Mouse (Mus musculus): Measurements from ENCODE around the gene Synj2. TPM values are rescaled to one million over a fixed set of nuclear protein-coding genes. Genes with fewer than 3 reads are reported as not detected.

Gene Synj2
- polyA plus RNA-seq, 1 experiment from 2014 or later, result 3.3 TPM

DNA sequence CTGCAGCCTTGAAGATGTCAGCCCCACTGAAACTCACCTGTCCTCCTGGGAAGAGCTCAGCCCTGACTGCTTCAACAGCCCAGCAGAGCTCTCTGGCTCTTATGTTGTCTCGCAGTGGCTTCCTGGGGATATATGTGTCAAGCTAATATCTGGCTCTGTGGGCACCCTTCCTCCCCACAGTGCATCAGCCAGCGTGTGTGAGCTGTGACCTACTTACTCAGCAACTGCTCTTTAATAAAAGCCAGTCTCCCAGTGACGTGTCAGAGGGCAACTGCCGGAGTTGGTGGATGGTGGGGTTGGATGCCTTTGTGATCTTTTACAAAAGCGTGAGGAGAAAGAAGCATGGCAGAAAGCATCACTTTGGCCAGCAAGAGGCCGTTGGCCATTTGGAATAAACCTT lies 42.8 kb downstream of the Synj2 start:
- Histone ChIP-seq H3K4me2 (replicated peaks; ENCODE audit: low read depth) (no peak overlapping the region), H3K27me3 (ENCODE audit: control insufficient read depth, insufficient read depth, low read length) (no peaks in the 10 kb centered on the region), H3K4me1 (replicated peaks; ENCODE audit: control insufficient read depth, insufficient read depth) (0 out of 2 replicates have a peak, but pooled peaks cover under 1% of the 10 kb centered on the region), H3K27ac (replicated peaks) (no peak overlapping the region), H3K9me3 (ENCODE audit: control insufficient read depth, low read length) (no peaks in the 10 kb centered on the region), H3K36me3 (ENCODE audit: control insufficient read depth, insufficient read depth, low read length) (peaks cover 4% of the 10 kb centered on the region; the same call in 1 of the 2 replicates), H3K4me3 (ENCODE audit: low read depth, low read length) (no peak overlapping the region), H3K9ac (ENCODE audit: low read length) (no peak overlapping the region)
- TF ChIP-seq CTCF (IDR thresholded peaks at IDR 0.05; ENCODE audit: low read depth) (no peak), EP300 (optimal IDR thresholded peaks at IDR 0.05) (no peak)
- ATAC-seq (ENCODE audit: low FRiP score, low TSS enrichment), result no peak
- 81% methylated on average over 6 of the region's 6 CpGs for WGBS
- no peak for DNase-seq (ENCODE audit: low spot score)

DNA sequence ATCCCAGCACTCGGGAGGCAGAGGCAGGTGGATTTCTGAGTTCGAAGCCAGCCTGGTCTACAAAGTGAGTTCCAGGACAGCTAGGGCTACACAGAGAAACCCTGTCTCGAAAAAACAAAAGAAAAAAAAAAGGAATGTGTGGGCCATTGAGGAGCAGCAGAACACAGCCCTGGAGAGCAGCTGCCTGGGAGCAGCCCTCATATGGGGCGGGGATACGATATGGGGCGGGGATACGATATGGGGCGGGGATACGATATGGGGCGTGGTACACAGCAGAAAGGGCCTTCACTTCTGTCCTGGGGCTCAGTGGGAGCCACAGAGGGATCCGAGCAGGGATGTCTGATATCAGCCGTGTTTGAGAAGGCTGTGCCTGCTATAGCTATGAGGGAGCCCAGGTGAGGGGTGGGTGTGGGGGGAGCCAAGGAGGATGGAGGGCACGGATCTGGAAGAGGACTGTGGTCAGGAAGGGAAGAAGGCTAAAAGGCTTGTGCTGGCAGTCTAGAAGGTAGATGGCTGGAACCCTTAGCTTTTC lies 43.7 kb downstream of the Synj2 start:
- Histone ChIP-seq H3K4me3 (ENCODE audit: low read depth, low read length) (no peak overlapping the region), H3K36me3 (ENCODE audit: control insufficient read depth, insufficient read depth, low read length) (0 out of 2 replicates have a peak, but pooled peaks cover 4% of the 10 kb centered on the region), H3K27ac (replicated peaks) (0 out of 2 replicates have a peak overlapping the region, but pooled peaks have one; percentile 13), H3K9ac (ENCODE audit: low read length) (no peak overlapping the region), H3K27me3 (ENCODE audit: control insufficient read depth, insufficient read depth, low read length) (no peaks in the 10 kb centered on the region), H3K4me1 (replicated peaks; ENCODE audit: control insufficient read depth, insufficient read depth) (no peaks in the 10 kb centered on the region), H3K9me3 (ENCODE audit: control insufficient read depth, low read length) (no peaks in the 10 kb centered on the region), H3K4me2 (replicated peaks; ENCODE audit: low read depth) (no peak overlapping the region)
- DNase-seq (ENCODE audit: low spot score) (no peak), ATAC-seq (ENCODE audit: low FRiP score, low TSS enrichment) (no peak)
- TF ChIP-seq EP300 (optimal IDR thresholded peaks at IDR 0.05) (no peak), CTCF (IDR thresholded peaks at IDR 0.05; ENCODE audit: low read depth) (no peak)
- WGBS, result 63% methylated on average over 12 of the region's 13 CpGs

DNA sequence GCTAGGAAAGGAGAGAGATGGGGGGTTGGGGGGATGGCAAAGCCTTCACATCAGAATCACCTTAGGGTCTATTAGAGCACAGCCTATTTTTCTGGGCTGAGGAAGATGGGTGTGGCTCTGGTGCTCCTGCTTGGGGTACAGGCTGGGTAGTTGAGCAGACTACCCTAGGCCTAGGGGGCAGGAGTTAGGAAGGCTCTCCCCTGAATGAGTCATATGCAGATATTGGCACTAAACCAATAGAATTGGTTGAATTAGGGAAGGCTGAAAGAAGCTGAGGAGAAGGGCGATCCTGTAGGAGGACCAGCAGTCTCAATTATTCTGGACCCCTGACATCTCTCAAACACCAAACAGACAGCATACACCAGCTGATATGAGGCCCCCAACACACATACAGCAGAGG lies 44.2 kb downstream of the Synj2 start:
- Histone ChIP-seq H3K4me3 (ENCODE audit: low read depth, low read length) (no peak overlapping the region), H3K27ac (replicated peaks) (0 out of 2 replicates have a peak overlapping the region, but pooled peaks have one; percentile 13), H3K9me3 (ENCODE audit: control insufficient read depth, low read length) (no peaks in the 10 kb centered on the region), H3K36me3 (ENCODE audit: control insufficient read depth, insufficient read depth, low read length) (0 out of 2 replicates have a peak, but pooled peaks cover 4% of the 10 kb centered on the region), H3K4me1 (replicated peaks; ENCODE audit: control insufficient read depth, insufficient read depth) (no peaks in the 10 kb centered on the region), H3K4me2 (replicated peaks; ENCODE audit: low read depth) (no peak overlapping the region), H3K27me3 (ENCODE audit: control insufficient read depth, insufficient read depth, low read length) (no peaks in the 10 kb centered on the region), H3K9ac (ENCODE audit: low read length) (no peak overlapping the region; the same call in 1 of the 2 replicates)
- DNase-seq (ENCODE audit: low spot score) (no peak), ATAC-seq (ENCODE audit: low FRiP score, low TSS enrichment) (no peak)
- TF ChIP-seq CTCF (IDR thresholded peaks at IDR 0.05; ENCODE audit: low read depth) (no peak), EP300 (optimal IDR thresholded peaks at IDR 0.05) (no peak)
- WGBS, result 47% methylated on average over 1 of the region's 1 CpGs

DNA sequence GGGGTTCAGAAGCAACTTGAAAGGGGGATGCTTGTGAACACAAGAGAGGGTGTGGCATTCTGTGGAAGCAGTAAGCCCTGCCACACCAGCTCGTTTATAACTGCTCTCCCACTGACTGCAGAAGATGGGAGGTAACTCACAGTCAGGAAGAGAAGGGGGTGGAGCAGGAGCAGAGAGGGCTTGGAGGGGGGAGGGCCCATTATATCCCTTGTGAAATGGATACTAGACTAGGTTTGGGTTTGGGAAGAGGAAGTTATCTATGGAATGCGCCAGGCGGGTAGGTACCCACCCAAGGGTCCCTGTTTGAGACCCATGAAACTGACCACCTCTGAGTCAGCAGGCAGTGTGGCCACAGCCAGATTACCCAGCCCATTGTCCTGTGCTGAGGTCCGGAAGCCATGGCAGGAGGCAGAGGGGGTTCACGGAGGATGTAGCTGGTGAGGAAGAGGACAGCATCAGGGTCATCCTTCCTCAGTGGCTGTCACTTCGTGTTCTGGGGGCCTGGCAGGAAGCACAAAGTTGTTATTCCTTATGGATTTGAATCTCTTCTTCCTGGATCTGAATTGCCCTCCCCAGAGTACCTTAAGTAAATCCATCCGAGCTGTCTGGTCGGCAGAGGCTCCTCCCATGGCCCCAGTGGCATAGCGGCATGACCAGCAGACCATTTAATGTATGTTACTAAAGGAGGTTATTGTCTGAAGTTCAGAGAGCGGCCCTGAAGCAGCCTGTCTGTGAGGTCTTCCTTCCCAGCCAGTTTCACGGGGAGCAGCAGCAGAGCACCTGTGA lies 46.4 kb downstream of the Synj2 start:
- WGBS, result 55% methylated on average over 11 of the region's 11 CpGs
- Histone ChIP-seq H3K36me3 (ENCODE audit: control insufficient read depth, insufficient read depth, low read length) (0 out of 2 replicates have a peak, but pooled peaks cover 4% of the 10 kb centered on the region), H3K27ac (replicated peaks) (no peak overlapping the region), H3K9ac (ENCODE audit: low read length) (no peak overlapping the region), H3K4me2 (replicated peaks; ENCODE audit: low read depth) (no peak overlapping the region), H3K4me1 (replicated peaks; ENCODE audit: control insufficient read depth, insufficient read depth) (no peaks in the 10 kb centered on the region), H3K4me3 (ENCODE audit: low read depth, low read length) (no peak overlapping the region), H3K27me3 (ENCODE audit: control insufficient read depth, insufficient read depth, low read length) (no peaks in the 10 kb centered on the region), H3K9me3 (ENCODE audit: control insufficient read depth, low read length) (no peaks in the 10 kb centered on the region)
- ATAC-seq (ENCODE audit: low FRiP score, low TSS enrichment), result peak; percentile 34; the same call in 1 of the 2 replicates
- no peak for DNase-seq (ENCODE audit: low spot score)
- TF ChIP-seq CTCF (IDR thresholded peaks at IDR 0.05; ENCODE audit: low read depth) (no peak), EP300 (optimal IDR thresholded peaks at IDR 0.05) (no peak)

DNA sequence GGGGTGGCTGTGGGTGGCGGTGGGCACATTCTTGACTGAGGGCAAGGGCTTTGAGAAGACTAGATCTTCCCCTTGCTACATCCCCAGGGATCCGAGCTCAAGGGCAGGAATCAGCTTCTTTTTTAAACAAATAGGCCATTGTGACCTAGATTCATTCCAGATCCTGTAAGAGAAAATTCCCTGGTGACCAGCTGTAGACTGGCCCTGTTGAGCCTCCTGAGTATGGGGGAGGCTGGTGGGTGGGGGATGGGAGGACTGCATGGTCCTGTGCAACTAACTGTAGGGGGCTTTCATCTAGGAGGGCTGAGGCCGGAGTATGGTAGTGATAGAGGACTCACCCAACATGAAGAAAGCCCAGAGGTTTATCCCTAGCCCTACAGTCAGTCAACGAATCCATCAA lies 47.0 kb downstream of the Synj2 start:
- no peak overlapping the region for H3K4me2 ChIP-seq (replicated peaks; ENCODE audit: low read depth)
- WGBS, result 79% methylated on average over 4 of the region's 4 CpGs
- no peaks in the 10 kb centered on the region for H3K9me3 ChIP-seq (ENCODE audit: control insufficient read depth, low read length)
- ATAC-seq (ENCODE audit: low FRiP score, low TSS enrichment) (no peak), DNase-seq (ENCODE audit: low spot score) (no peak)
- H3K9ac ChIP-seq (ENCODE audit: low read length), result no peak overlapping the region
- TF ChIP-seq EP300 (optimal IDR thresholded peaks at IDR 0.05), result no peak
- TF ChIP-seq CTCF (IDR thresholded peaks at IDR 0.05; ENCODE audit: low read depth), result no peak
- no peak overlapping the region for H3K4me3 ChIP-seq (ENCODE audit: low read depth, low read length)
- no peaks in the 10 kb centered on the region for H3K4me1 ChIP-seq (replicated peaks; ENCODE audit: control insufficient read depth, insufficient read depth)
- H3K27me3 ChIP-seq (ENCODE audit: control insufficient read depth, insufficient read depth, low read length), result no peaks in the 10 kb centered on the region
- no peak overlapping the region for H3K27ac ChIP-seq (replicated peaks)
- H3K36me3 ChIP-seq (ENCODE audit: control insufficient read depth, insufficient read depth, low read length), result 0 out of 2 replicates have a peak, but pooled peaks cover 4% of the 10 kb centered on the region

All from stomach, postnatal 0 days (tissue).